Mouse (Mus musculus): ENCODE measurements around the gene Hint3.

Hint3 gene

GRCm38 (mm10) chr10:30587037-30587436, 42.4 kb downstream of the Hint3 start:
- DNase-seq (ENCODE audit: low spot score in 2 of 2): peak in 1 of 2 experiments; percentile 47

DNA sequence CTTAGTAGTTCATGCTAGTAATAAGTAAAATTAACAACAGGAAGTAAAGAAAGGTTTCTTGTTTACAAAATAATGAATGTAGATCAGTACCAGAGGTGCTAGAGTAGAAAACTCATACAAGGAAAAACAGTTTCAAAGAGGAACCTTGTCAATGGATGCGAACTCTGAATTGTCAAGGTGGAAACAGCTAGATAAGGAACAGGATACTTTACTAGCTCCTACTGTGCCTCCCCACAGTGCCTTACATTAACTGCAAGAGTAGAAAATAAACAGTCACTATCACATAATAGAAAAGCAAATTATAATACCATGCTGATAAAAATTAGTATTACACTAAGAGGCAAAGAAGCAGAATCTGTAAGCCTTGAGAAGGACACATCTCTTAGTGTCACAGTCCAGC, 43.7 kb downstream of the Hint3 start:
- DNase-seq (ENCODE audit: low spot score in 2 of 2): no peak

DNA sequence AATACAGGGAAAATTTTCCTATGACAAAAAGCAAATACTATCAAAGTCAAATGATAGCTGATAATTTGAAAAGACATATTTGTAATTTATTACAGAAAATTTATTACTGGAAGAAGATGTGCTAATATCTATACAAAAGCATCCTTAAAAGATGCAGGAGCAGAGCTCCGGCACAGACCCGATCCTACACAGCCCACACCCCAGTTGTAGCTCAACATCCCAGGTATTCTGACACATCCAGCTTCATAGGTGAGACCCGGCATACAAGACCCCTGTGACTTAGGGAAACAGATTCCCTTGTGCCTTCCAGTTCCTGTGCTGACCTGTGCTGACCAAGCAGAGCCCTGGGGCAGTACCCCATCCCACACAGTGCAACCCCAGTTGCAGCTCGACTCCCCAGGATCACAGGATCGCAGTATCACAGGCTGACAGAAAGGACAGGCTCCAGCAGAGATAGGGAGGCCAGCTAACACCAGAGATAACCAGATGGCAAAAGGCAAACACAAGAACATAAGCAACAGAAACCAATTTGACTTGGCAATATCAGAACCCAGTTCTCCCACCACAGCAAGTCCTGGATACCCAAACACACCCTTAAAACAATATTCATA, 51.7 kb downstream of the Hint3 start:
- no peak for DNase-seq (ENCODE audit: low spot score in 2 of 2)

GRCm38 (mm10) chr10:30566364-30566763, 63.1 kb downstream of the Hint3 start:
- DNase-seq (ENCODE audit: low spot score in 2 of 2): no peak

GRCm38 (mm10) chr10:30564651-30565050, 64.8 kb downstream of the Hint3 start:
- DNase-seq (ENCODE audit: low spot score in 2 of 2): no peak

Data from left cerebral cortex, adult 9 months (tissue).